Mouse (Mus musculus) frontal cortex, postnatal 36 days (tissue): ENCODE data around the gene Islr.

Experiments
- DNase-seq, 2 experiments: peaks; one replicate each; pipeline ENCODE4 v3.0.0; 2022; ENCODE audit warnings: low spot score in 2 of 2

Gene Islr

GRCm38 (mm10) chr9:58112321-58112751, 91.8 kb downstream of the Islr start:
- DNase-seq = no peak

GRCm38 (mm10) chr9:58111431-58111830, 92.7 kb downstream of the Islr start:
- peak; percentile 76 to 82 for DNase-seq

GRCm38 (mm10) chr9:58110787-58111186, 93.3 kb downstream of the Islr start:
- DNase-seq = no peak

GRCm38 (mm10) chr9:58107494-58107893, 96.6 kb downstream of the Islr start:
- DNase-seq = no peak
